Mouse (Mus musculus): Measurements from ENCODE around the gene Gp1ba. TPM values are rescaled to one million over a fixed set of nuclear protein-coding genes. Genes with fewer than 3 reads are reported as not detected.

Gene Gp1ba
- polyA plus RNA-seq, 1 experiment: not detected

DNA sequence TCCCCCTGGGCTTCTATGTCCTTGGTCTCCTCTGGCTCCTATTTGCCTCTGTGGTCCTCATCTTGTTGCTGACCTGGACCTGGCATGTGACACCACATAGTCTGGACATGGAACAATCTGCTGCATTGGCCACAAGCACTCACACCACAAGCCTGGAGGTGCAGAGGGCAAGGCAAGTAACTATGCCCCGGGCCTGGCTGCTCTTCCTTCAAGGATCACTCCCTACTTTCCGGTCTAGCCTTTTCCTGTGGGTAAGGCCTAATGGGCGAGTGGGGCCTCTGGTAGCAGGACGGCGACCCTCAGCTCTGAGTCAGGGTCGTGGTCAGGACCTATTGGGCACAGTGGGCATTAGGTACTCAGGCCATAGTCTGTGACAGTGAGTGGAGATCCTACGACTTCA lies 2.3 kb downstream of the Gp1ba start:
- Histone ChIP-seq H3K4me3 (ENCODE audit: insufficient read depth, low read depth, low read length) (no peak overlapping the region), H3K4me1 (ENCODE audit: control insufficient read depth, insufficient read depth, low read length) (peaks cover 11% of the 10 kb centered on the region), H3K27ac (ENCODE audit: insufficient read depth, low read depth, low read length) (no peak overlapping the region)
- WGBS: 87% methylated on average over 7 of the region's 7 CpGs
- TF ChIP-seq POLR2A (IDR thresholded peaks at IDR 0.05; ENCODE audit: insufficient read depth, low read depth, low read length) (no peak), CTCF (IDR thresholded peaks at IDR 0.05; ENCODE audit: insufficient read depth, low read depth, low read length) (no peak)

DNA sequence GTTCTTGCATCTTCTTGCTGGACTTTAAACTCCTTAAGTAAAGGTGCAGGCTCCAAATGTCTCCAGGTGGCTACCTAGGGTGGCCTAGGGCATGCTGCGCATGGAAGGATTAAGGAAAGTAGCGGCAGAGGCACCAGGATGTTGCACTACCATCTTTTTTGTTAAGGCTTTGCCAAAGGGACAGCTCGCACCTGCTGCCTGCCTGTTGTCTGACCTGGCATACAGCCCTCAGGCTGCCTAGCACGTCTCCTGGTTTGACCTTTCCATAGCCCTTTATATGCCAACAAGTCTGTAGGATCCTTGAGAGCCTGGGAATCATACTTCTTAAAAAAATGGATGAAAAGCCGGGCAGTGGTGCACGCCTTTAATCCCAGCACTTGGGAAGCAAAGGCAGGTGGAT lies 4.1 kb downstream of the Gp1ba start:
- Histone ChIP-seq H3K27ac (ENCODE audit: insufficient read depth, low read depth, low read length) (no peak overlapping the region), H3K4me1 (ENCODE audit: control insufficient read depth, insufficient read depth, low read length) (peaks cover 11% of the 10 kb centered on the region), H3K4me3 (ENCODE audit: insufficient read depth, low read depth, low read length) (no peak overlapping the region)
- WGBS: 93% methylated on average over 6 of the region's 6 CpGs
- no peak for TF ChIP-seq CTCF (IDR thresholded peaks at IDR 0.05; ENCODE audit: insufficient read depth, low read depth, low read length)
- TF ChIP-seq POLR2A (IDR thresholded peaks at IDR 0.05; ENCODE audit: insufficient read depth, low read depth, low read length): no peak

DNA sequence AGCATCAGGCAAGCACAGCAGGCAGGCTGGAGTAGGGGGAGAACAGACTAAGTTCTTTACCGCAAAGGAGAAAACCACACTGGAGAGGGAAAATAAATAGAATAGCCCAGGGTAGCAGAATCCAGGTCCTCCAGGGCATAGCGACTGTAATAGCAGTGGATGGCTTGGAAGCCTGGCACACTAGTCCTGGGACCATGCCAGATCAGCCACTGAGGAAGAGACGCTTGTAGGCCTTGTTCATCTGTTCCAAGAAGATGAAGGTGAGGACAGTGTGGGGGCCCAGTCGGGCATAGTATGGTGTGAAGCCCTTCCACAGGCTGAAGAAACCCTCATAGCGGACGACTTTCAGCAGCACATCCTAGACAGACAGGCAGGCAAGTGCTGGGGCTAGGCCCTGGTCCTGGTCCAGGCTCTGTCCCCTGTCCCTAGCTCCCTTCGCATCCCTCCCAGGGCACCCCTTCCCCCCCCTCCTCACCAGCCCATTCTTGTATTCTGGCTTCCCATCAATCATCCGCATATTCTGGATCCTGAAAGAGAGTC lies 5.7 kb downstream of the Gp1ba start:
- 89% methylated on average over 8 of the region's 8 CpGs for WGBS
- peaks cover 16% of the 10 kb centered on the region for H3K4me1 ChIP-seq (ENCODE audit: control insufficient read depth, insufficient read depth, low read length)
- no peak for TF ChIP-seq POLR2A (IDR thresholded peaks at IDR 0.05; ENCODE audit: insufficient read depth, low read depth, low read length)
- TF ChIP-seq CTCF (IDR thresholded peaks at IDR 0.05; ENCODE audit: insufficient read depth, low read depth, low read length): no peak
- no peak overlapping the region for H3K4me3 ChIP-seq (ENCODE audit: insufficient read depth, low read depth, low read length)
- H3K27ac ChIP-seq (ENCODE audit: insufficient read depth, low read depth, low read length): no peak overlapping the region

DNA sequence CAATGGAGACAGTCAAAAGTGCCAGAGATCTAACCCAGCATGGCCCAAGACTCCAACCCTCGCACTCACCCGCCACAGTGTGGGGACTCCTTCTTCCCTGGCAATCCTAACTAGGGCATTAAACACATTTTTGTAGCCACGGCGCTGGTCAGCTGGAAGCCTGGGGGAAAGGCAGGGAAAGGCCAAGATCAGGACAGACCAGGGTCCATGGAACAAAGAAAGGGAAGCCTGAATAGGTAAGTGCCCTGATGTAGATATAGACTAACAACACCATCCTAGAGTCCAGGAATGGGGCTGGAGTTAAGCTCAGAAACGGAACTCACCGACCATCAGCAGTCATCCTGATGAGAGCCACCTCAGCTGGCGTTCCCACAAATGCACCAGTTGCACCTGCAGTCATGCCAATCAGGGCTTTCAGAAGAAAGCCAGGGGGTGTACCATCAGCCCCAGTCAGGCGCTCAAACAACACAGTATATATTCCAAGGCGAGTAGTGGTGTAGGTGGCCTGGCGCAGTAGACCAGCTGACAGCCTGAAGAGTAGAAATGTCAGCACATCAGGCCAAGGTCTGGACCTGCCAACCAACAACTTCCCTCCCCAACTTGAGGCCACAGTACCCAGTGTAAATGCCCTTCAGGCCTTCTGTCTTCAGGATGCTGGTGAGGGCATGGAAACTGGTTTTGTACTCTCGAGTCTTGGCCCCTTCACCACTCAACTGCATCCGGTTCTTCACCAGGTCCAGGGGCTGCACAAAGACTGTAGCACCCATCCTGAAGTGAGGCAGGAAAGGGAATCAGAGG lies 6.7 kb downstream of the Gp1ba start:
- H3K4me1 ChIP-seq (ENCODE audit: control insufficient read depth, insufficient read depth, low read length): peaks cover 16% of the 10 kb centered on the region
- H3K4me3 ChIP-seq (ENCODE audit: insufficient read depth, low read depth, low read length): peak overlapping the region; percentile 90
- 81% methylated on average over 12 of the region's 12 CpGs for WGBS
- TF ChIP-seq POLR2A (IDR thresholded peaks at IDR 0.05; ENCODE audit: insufficient read depth, low read depth, low read length): no peak
- 0 out of 2 replicates have a peak overlapping the region, but pooled peaks have one; percentile 84 for H3K27ac ChIP-seq (ENCODE audit: insufficient read depth, low read depth, low read length)

DNA sequence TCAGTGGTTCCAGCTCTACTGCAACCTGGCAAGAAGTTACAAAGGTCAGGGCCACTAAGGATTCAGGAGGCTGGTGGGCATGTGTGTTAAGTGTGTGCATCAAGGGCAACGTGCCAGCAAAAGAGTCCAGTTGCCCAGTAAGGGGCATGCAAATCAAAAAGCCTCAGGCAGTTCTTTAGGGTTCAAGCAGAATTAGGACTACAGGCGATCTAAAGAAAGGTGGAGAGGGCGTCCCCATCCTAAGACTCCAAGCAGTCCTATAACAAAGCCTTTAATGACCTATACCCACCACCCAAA lies 7.3 kb downstream of the Gp1ba start:
- no peak for TF ChIP-seq POLR2A (IDR thresholded peaks at IDR 0.05; ENCODE audit: insufficient read depth, low read depth, low read length)
- no peak for TF ChIP-seq CTCF (IDR thresholded peaks at IDR 0.05; ENCODE audit: insufficient read depth, low read depth, low read length)
- peak overlapping the region; percentile 84 for H3K27ac ChIP-seq (ENCODE audit: insufficient read depth, low read depth, low read length)
- H3K4me1 ChIP-seq (ENCODE audit: control insufficient read depth, insufficient read depth, low read length): peaks cover 16% of the 10 kb centered on the region
- WGBS: 1% methylated on average over 3 of the region's 3 CpGs
- H3K4me3 ChIP-seq (ENCODE audit: insufficient read depth, low read depth, low read length): peak overlapping the region; percentile 90

DNA sequence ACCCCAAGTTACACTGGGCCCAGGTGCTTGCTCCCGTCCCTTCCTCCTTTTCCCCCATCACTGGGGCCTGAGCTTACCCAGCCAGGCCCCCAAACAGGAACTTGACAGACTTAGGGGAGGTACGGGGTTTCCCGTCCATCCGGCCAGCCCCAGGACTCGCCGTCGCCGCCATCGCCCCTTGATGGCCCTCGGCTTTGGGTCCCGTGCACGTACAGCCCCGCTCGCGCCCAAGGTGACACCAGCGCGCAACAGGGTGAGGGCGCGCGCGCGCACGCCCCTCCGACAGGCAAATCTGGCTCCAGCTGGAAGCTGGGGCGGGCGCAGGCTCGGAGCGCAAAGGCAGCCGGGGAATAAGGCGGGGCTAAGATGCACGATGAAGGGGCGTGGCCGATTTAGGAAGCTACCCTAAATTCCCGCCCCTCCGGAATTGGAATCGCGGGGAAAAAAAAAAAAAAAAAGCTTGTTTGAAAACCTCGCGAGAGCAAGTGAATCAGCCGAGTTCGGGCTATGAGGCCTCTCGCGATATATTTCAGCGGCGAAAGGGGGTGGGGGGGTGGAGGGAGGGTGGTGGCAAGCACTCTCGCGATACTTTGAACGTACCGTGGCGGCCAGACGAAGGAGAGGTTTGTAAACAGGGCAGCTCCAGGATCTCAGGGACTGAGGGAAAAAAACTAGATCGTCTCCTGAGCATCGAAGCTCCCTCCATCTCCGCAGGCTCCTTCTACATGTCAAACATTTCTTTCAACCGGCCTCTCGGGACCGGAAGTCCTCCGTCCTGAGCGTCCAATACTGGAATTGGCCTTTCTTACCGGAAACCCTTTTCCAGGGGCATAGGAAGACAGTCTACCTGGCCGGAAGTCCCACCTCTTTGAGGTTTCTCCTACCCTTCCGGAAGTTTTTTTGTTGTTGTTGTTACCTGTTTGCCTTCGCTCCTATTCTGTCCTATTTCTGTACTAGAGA lies 8.0 kb downstream of the Gp1ba start, which contains the start of the genes Rnf167 and Slc25a11:
Gene Rnf167, plus strand, starts transcription at position 545 of the 960 bp plus-strand sequence.
Gene Slc25a11, minus strand, starts transcription at position 789 of the 960 bp plus-strand sequence.
- Histone ChIP-seq H3K27ac (ENCODE audit: insufficient read depth, low read depth, low read length) (peak within 1 kb of the TSS; percentile 93), H3K4me3 (ENCODE audit: insufficient read depth, low read depth, low read length) (peak within 1 kb of the TSS; percentile 90), H3K4me1 (ENCODE audit: control insufficient read depth, insufficient read depth, low read length) (peaks cover 18% of the 10 kb centered on the region)
- WGBS: under 1% methylated on average over 63 of the region's 63 CpGs
- TF ChIP-seq POLR2A (IDR thresholded peaks at IDR 0.05; ENCODE audit: insufficient read depth, low read depth, low read length): peak; percentile 94
- no peak for TF ChIP-seq CTCF (IDR thresholded peaks at IDR 0.05; ENCODE audit: insufficient read depth, low read depth, low read length)

DNA sequence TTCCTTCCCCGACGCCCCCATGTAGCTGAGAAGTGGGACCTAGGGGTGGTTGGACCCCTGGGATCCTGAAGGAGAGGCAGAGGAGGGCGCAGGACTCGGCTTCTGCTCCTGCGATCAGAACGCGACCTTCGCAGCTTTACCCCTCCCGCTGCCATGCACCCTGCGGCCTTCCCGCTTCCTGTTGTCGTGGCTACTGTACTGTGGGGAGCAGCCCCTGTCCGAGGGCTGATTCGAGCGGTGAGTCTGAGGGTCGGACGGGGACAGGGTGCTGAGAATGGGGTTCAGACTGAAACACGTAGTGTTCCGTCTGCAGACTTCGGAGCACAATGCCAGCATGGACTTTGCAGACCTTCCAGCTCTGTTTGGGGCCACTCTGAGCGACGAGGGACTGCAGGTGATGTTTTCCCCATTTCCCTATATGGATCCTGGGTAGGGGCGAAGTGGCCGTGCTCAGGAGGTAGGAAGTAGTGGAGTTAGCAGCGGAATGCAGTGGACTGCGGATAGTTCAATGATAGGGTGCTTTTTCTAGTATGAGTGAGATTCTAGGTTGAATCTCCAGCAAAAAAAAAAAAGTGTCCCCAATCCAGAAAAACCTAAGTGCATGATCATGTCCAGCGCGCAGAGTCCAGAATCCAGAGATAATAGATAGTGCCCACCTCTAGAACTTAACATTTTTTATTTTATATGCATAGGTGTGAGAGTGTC lies 8.9 kb downstream of the Gp1ba start:
- TF ChIP-seq CTCF (IDR thresholded peaks at IDR 0.05; ENCODE audit: insufficient read depth, low read depth, low read length) (no peak), POLR2A (IDR thresholded peaks at IDR 0.05; ENCODE audit: insufficient read depth, low read depth, low read length) (no peak)
- H3K27ac ChIP-seq (ENCODE audit: insufficient read depth, low read depth, low read length): peak overlapping the region; percentile 93
- H3K4me3 ChIP-seq (ENCODE audit: insufficient read depth, low read depth, low read length): peak overlapping the region; percentile 87
- WGBS: 4% methylated on average over 28 of the region's 28 CpGs
- peaks cover 22% of the 10 kb centered on the region for H3K4me1 ChIP-seq (ENCODE audit: control insufficient read depth, insufficient read depth, low read length)

DNA sequence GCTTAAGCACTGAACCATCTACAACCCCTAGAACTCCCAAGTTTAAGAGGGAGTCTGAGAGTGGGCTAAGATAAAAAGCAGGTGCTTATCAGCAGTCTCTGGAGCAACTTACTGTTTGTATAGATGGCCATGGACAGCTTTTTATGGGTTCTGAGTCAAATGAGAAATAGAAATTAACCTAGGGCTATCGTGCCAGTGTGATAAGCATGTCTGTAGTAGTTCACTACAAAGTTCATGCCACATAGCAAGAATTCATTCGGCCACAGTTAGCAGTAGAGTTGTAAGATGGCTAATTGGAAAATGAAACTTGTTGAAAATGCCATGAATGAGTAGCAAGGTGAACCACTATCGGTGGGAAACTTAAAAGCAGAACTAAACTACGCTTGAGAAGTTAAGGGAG lies 9.6 kb downstream of the Gp1ba start:
- WGBS: 82% methylated on average over 4 of the region's 4 CpGs
- no peak for TF ChIP-seq CTCF (IDR thresholded peaks at IDR 0.05; ENCODE audit: insufficient read depth, low read depth, low read length)
- TF ChIP-seq POLR2A (IDR thresholded peaks at IDR 0.05; ENCODE audit: insufficient read depth, low read depth, low read length): no peak
- no peak overlapping the region for H3K4me3 ChIP-seq (ENCODE audit: insufficient read depth, low read depth, low read length)
- H3K4me1 ChIP-seq (ENCODE audit: control insufficient read depth, insufficient read depth, low read length): peaks cover 22% of the 10 kb centered on the region
- no peak overlapping the region for H3K27ac ChIP-seq (ENCODE audit: insufficient read depth, low read depth, low read length)
